Mouse (Mus musculus) cortical plate, adult 2 months (tissue): ENCODE data around the gene Bace1. TPM values are rescaled to one million over a fixed set of nuclear protein-coding genes. Genes with fewer than 3 reads are reported as not detected.

Experiments
- H3K27ac ChIP-seq: fragments of 200-500 bp; 2 replicates; pipeline ENCODE4 v1.5.1; 2012; ENCODE audit warnings: low read length, control low read depth, inconsistent platforms; ENCODE audit not compliant: insufficient read depth
- H3K4me1 ChIP-seq: fragments of 200-500 bp; 2 replicates; pipeline ENCODE4 v1.6.1; 2011; ENCODE audit warnings: low read length; ENCODE audit not compliant: control insufficient read depth, insufficient read depth
- H3K4me3 ChIP-seq: fragments of 200-500 bp; 2 replicates; pipeline ENCODE4 v1.5.1; 2011; ENCODE audit warnings: mild to moderate bottlenecking, low read length, control low read depth; ENCODE audit not compliant: insufficient read depth
- CTCF ChIP-seq: fragments of 200-500 bp; IDR thresholded peaks from 2 replicates; pipeline ENCODE4 v1.5.1; 2011; ENCODE audit warnings: mild to moderate bottlenecking, control low read depth, low read length; ENCODE audit not compliant: insufficient read depth; ENCODE audit errors: extremely low read depth
- POLR2A ChIP-seq: fragments of 200-500 bp; IDR thresholded peaks from 2 replicates; pipeline ENCODE4 v1.6.1; 2011; ENCODE audit warnings: mild to moderate bottlenecking, low read length, control low read depth; ENCODE audit not compliant: insufficient read depth; ENCODE audit errors: extremely low read depth
- polyA plus RNA-seq: library from polyadenylated mRNA; depleted of rRNA; stranded (reverse); fragments of >200 nt; gene quantifications from 2 replicates; pipeline ENCODE4 v1.2.3, GENCODE M21; 2012; rRNA removed

Bace1 gene
- polyA plus RNA-seq, 1 experiment: 56.2 TPM

DNA sequence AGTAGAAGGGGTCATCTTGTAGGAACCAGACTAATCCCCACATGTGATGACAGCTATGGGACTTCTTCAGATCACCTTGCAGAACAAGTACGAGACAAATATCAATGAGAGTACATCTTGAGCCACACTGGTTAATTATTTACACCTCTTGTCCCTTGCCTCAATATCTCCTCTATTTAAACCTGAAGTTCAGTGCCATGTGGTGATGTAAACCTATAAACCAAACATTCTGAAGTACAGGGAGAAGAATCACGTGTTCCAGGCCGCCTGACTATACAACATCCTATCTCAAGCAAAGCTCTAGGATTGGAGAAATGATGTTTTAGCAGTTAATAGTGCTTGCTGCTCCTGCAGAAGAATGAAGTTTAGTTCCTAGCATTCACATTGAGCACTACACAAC is 31.9 kb downstream of the Bace1 start:
- TF ChIP-seq POLR2A (no peak), CTCF (no peak)
- no peaks in the 10 kb centered on the region for H3K4me1 ChIP-seq
- H3K4me3 ChIP-seq: no peak overlapping the region
- no peak overlapping the region for H3K27ac ChIP-seq

DNA sequence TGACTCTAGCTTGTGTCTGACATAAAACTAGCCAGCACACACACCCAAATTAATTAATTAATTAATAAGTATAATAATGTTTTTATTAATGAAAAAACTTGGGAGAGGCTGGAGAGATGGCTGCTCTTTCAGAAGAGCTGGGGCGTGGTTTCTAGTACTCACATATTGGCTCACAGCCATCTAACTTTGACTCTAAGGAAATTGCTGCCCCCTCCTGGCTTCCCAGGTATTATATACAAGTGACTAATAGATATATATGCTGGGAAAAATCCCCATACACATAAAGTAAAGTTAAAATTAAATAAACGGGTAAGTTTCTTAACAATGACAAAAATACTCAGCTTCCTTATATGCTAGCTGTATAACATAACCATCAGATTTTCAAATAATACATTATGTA is 39.5 kb downstream of the Bace1 start:
- Histone ChIP-seq H3K27ac (no peak overlapping the region), H3K4me1 (no peaks in the 10 kb centered on the region; the same call in 1 of the 2 replicates), H3K4me3 (no peak overlapping the region)
- TF ChIP-seq CTCF: no peak
- TF ChIP-seq POLR2A: no peak

GRCm38 (mm10) chr9:45893681-45894080 is 55.3 kb downstream of the Bace1 start:
- Histone ChIP-seq H3K27ac (no peak overlapping the region), H3K4me3 (no peak overlapping the region), H3K4me1 (no peaks in the 10 kb centered on the region)
- TF ChIP-seq CTCF: no peak
- TF ChIP-seq POLR2A: no peak

GRCm38 (mm10) chr9:45905196-45905595 is 66.8 kb downstream of the Bace1 start:
- H3K4me1 ChIP-seq: peaks cover 4% of the 10 kb centered on the region
- TF ChIP-seq POLR2A (no peak), CTCF (no peak)
- H3K27ac ChIP-seq: no peak overlapping the region
- peak overlapping the region; percentile 82; the same call in 1 of the 2 replicates for H3K4me3 ChIP-seq

DNA sequence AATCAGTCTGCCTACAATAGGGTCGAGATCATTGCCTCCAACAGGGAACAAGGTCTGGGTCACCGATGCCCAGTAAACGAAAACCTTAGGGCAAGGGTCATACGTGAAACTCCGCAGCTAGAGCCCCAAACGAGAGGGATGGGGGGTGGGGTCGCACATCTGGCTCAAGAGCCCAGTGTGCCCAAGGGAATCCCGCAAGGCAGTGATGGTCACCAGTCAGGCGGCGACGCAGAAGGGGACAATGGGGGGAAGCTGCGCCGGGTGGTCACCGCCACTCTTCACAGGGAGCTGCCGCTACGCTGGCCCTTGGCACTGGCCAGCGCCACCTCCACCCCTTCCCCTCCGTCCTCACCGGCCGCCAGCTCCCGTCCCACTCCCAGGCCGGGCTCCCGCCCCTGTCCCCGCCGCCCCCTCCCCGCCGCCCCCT is 67.4 kb downstream of the Bace1 start:
- Histone ChIP-seq H3K27ac (no peak overlapping the region), H3K4me3 (peak overlapping the region; percentile 82), H3K4me1 (peaks cover 4% of the 10 kb centered on the region)
- TF ChIP-seq CTCF (no peak), POLR2A (no peak)

DNA sequence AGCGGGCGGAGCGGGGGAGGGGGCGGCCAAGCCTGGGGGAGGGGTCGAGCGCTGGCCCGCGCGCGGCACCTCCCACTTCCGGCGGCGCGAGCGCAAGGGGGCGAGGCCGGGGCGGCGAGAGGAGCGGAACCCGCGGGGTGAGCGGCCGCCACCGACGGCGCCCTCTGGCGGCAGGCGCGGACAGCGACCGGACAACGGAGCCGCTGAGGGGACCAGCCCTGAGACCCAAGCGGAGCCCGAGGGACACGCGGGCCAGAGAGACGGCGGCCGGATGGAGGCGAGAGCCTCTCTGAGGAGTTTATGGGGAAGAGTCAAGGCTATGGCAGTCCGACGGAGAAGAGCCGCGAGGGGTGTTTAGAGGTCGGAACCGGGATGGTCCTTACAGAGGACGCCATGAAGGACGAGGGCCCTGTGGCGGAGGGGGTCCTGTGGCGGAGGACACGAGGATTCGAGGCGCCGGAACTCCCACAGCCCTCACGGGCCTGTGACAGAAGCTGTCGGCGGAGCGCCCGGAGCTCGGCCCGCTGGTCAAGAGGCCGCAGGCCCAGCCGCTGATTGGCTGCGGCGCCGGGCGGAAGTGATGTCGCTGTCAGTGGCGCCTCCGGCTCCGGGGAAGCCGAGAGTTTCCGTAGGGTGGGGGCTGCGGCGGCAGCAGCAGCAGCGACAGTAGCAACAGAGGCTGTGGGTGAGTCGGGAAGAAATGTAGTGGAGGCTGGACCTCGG is 68.1 kb downstream of the Bace1 start, which contains the start of the genes Pcsk7 and Rnf214:
Gene Pcsk7, plus strand, starts transcription at position 143 of the 723 bp plus-strand sequence.
Gene Rnf214, minus strand, starts transcription at position 557 of the 723 bp plus-strand sequence.
- H3K4me3 ChIP-seq: peak within 1 kb of the TSS; percentile 82
- H3K27ac ChIP-seq: peak within 1 kb of the TSS; percentile 100
- peaks cover 4% of the 10 kb centered on the region for H3K4me1 ChIP-seq
- peak; percentile 47 for TF ChIP-seq CTCF
- peak; percentile 75 for TF ChIP-seq POLR2A

DNA sequence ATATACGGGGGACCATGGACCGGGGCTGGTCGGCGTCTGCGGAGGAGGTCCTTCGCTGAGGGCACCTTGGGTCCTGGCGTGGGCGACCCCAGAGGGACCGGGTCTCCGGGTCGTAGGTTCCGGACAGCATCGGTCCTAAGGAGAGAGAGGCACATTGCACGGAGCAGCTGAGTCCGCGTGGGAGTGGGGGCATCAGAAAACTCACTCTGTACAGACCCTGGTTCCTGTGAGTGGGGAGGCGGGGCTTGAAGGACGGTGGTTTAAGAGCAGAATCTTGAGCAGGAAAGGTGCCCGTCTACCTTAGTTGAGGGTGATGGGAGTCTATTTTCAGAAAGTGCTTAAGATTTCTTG is 68.7 kb downstream of the Bace1 start:
- Histone ChIP-seq H3K4me1 (peaks cover 4% of the 10 kb centered on the region), H3K27ac (peak overlapping the region; percentile 100), H3K4me3 (peak overlapping the region; percentile 82)
- TF ChIP-seq POLR2A (no peak), CTCF (no peak)

- TF ChIP-seq POLR2A: no peak
- TF ChIP-seq CTCF: no peak
- no peak overlapping the region for H3K27ac ChIP-seq
- no peak overlapping the region for H3K4me3 ChIP-seq
- peaks cover 4% of the 10 kb centered on the region for H3K4me1 ChIP-seq
Measured at GRCm38 (mm10) chr9:45910995-45911394, 72.6 kb downstream of the Bace1 start.

GRCm38 (mm10) chr9:45911673-45912072 is 73.3 kb downstream of the Bace1 start:
- TF ChIP-seq POLR2A (no peak), CTCF (peak; percentile 54)
- Histone ChIP-seq H3K27ac (no peak overlapping the region), H3K4me1 (peaks cover 4% of the 10 kb centered on the region), H3K4me3 (no peak overlapping the region)

Other genes starting within 250 kb of the Bace1 start
- 18.5 and 22.5 TPM in 2 replicates for gene Cep164, start 9.9 kb upstream of the Bace1 start, polyA plus RNA-seq
- gene Pcsk7, start 67.9 kb downstream of the Bace1 start, polyA plus RNA-seq: 28.2 and 30.5 TPM in 2 replicates
- gene Rnf214, start 68.3 kb downstream of the Bace1 start, polyA plus RNA-seq: 44.3 and 45.6 TPM in 2 replicates
- gene Tagln, start 97.5 kb downstream of the Bace1 start, polyA plus RNA-seq: 16.0 and 18.3 TPM in 2 replicates
- 103 and 117 TPM in 2 replicates for gene Sidt2, start 116.7 kb downstream of the Bace1 start, polyA plus RNA-seq
- 90.3 and 92.6 TPM in 2 replicates for gene Pafah1b2, start 174.1 kb downstream of the Bace1 start, polyA plus RNA-seq
- 46.5 and 47.0 TPM in 2 replicates for gene Sik3, start 174.2 kb downstream of the Bace1 start, polyA plus RNA-seq